Mouse (Mus musculus) gastrocnemius, adult 8-10 months (tissue): Measurements from ENCODE around the gene Cntn5. TPM values are rescaled to one million over a fixed set of nuclear protein-coding genes. Genes with fewer than 3 reads are reported as not detected.

Experiments used
- DNase-seq, 2 experiments: peaks; one replicate each; pipeline ENCODE4 v3.0.0; 2022; ENCODE audit warnings: low spot score in 2 of 2
- total RNA-seq, 4 experiments: library from RNA; stranded (reverse); gene quantifications; 2 replicates each; pipeline ENCODE4 v1.2.4; 2022

The Cntn5 gene
- total RNA-seq, 4 experiments from 2014 or later: not detected

DNA sequence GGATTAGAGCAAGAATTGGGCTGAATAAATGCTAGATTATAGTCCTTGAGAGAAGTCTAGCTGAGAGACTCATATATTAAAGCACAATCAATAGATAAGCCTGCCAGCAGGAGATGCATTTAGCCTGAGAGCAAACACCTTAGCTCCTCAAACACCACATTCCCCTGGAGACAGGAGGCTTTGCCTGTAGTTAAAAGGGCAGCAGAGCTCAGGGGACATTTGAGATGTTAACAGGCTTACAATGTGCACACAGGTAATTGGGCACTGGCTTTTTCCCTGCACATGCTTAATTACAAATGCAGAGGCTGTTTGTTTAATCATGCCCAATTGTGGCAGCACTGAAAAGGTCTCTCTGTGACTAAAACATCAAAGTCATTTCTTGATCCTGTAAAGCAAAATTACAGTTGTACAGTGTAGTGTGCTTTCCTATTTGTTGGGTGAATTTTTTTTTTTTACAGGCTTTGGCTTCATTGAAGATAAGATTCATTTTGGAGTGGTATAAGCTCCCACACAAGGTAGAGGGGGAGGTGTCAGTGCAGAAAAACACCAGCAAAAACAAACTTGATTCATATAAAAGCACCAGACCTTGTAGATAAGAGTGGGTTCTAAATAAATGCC lies 457.2 kb downstream of the Cntn5 start:
- no peak for DNase-seq

GRCm38 (mm10) chr9:10412075-10412474 lies 492.5 kb downstream of the Cntn5 start:
- DNase-seq: no peak

DNA sequence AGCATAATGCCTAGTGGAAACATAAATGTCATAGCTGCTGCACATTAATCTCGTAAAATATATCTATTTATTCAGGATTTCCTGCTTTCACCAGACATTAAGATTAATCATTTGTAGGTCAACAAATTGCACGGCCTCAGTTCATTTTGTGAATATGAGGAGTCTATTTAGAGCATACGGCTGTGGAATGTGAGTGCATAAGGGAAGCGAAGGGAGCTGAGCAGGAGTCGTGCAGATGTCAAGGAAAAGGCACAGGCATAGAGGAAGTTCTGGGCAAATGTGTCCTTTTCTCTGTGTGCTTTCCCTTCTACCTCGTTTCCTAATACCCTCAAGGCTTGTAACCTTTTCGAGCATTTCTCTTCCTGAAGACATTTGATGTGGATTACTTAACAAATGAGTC lies 504.5 kb downstream of the Cntn5 start:
- DNase-seq: no peak

DNA sequence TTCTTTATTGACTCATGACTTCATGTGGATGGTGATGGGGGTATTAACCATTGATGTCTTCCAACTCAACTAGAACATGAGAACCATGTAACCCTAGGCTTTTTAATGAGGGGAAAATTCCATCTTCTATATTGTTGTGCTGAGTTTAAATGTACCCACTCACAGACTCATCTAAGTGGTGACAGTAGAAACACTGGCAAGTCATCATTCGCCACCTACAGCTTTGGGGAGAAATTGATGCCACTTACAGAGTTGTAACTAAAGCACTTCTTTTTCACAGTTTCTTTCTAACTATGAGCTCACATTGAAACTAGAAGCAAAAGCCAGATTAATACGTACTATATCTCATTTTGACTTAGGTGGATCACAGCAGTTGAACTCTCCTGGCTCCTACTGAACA lies 514.7 kb downstream of the Cntn5 start:
- no peak for DNase-seq

GRCm38 (mm10) chr9:10384455-10384854 lies 520.1 kb downstream of the Cntn5 start:
- DNase-seq: no peak

- DNase-seq: no peak
These were observed 521.4 kb downstream of the Cntn5 start for GRCm38 (mm10) chr9:10383140-10383539.

DNA sequence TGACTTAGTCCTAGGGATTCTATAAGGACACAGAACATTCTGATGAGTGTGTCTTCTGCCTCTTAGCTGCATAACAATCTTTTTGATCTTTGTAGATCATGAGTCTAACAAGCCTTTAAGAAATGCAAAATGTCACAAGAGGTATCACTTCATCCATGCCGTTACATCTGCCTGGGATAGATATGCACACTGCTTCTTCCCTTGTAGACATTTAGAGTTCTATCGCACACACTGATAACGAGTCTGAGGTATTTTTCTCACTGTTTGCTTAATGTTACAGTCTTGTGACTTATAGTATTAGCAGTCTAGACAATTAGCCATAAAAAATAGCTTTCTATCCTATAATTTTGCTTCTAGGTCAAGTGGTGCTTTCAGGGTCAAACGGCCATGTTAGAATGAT lies 522.9 kb downstream of the Cntn5 start:
- no peak for DNase-seq

DNA sequence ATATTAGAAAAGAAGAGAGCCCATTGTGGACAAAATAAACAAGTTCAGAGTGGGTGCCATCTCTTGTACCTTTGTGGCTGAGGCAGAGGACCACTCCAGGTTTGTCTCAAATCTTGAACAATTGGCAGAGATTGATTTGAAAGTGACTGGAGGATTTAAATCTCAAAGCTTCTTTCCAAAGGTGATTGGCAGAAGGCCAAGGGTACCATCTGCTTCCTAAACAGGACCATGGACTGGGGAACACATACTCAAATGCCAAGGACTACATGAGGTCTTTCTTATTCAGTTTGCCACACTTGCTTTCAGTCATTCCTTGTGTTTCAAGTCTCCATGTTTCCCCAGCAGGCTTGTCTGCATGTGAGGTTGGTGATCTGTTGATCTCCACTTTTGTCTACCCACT lies 528.3 kb downstream of the Cntn5 start:
- DNase-seq: no peak

- no peak for DNase-seq
These were observed 535.6 kb downstream of the Cntn5 start for GRCm38 (mm10) chr9:10368971-10369370.

DNA sequence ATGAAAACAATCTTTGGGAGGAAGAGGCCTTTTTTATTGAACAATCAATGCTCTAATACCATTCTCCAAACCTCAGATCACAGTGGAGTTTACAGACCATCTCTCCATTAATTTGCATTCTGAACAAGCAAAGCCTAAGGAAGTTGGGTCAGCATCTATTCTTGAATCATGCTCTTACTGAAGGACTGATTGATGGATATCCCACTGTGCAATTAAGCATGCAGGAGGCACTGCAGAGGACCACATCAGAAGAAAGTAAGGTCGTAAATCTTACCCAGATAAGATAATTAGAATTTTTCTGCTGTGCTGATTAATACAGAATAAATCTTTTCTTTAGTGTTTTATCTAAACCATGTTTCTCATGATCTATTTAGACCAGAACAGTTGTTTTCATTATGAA lies 536.2 kb downstream of the Cntn5 start:
- no peak for DNase-seq

GRCm38 (mm10) chr9:10366246-10366955 lies 538.2 kb downstream of the Cntn5 start:
- DNase-seq: no peak

DNA sequence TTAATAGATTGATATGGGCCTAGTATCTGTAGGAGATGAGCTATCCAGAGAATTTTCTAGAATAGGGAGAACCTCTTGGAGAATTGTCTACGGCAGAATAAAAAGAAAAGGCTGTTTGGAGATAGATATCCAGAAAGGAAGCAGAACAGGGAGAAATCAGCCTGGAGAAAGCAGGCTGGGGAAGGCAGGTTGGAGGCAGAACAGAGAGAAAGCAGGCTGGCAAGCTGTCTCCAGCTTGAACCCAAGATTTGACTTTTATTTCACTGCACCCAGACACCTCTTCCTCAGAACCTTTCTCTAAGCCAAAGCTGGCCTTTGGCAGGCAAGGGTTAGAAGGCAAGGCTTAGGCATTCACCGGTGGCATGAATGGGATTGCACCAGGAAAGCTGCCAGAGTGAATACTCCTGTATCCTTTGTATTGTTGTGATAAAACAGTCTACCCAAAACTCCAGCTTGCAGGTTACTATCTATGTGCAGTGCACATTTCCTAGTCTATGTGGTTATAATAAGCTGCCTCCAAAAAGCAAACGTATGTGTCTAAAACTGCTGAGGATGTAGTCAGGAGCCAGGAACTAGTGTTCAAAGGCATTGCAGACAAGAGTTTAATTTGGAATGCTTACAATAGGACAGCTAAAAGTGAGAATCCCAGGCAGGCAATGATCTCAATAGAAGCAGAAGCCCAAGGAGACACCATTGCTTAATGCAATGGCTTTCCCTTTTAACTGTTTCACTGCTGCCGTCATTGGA lies 553.5 kb downstream of the Cntn5 start:
- no peak for DNase-seq

DNA sequence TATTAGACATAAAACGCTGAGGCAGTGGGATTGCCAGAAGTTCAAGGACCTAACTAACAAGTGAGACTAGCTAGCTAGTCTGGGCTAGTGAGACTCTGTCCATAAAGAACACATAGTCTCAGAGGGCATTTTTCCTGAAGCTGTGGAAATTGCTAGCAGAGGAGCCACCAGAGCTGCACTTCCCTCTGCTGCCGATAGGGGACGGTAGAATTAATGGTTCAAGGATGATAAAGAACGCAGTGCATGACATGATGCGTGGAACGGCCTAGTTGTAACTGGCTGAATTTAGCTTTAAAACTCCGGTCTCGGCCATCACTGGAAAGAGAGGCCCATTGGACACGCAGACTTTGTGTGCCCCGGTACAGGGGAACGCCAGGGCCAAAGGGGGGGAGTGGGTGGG lies 555.8 kb downstream of the Cntn5 start:
- no peak for DNase-seq

DNA sequence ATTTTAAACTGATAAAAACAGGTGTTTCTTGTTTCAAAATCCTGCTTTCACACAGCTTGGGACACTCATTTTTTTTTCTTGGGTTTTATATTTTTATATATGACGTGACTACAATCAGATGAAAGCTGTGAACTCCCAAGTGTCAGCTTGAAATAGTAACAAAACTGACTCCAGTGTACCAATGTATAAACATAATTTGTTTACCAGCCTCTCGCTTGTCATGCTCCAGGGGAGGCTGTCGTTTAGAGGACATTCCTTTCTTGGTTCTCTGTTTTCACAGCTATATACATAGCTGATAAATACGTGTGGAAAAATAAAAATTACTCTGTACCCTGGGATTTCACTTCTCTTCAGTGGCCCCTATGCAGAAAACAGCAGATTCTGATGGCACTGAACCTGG lies 556.4 kb downstream of the Cntn5 start:
- no peak for DNase-seq

- no peak for DNase-seq
These were observed 563.8 kb downstream of the Cntn5 start for GRCm38 (mm10) chr9:10340751-10341150.

DNA sequence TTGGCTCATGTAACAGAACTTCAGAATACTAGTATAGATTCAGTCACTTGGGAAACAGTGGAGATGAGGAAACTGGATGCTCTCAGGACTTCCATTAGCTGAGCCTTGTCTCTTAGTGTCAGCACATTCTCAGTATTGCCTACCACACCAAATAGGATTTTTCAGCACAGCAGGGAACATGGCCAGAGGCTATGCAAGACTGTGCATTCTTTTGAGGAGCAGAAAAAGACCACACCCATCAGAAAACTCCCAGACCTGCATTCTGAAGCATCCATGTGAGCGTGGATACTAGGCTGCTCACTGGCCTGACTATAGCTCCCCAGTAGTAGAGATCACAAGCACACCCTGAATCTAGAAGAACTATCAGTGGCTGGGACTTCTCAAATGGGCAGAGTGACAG lies 564.9 kb downstream of the Cntn5 start:
- DNase-seq: no peak

- no peak for DNase-seq
These were observed 579.7 kb downstream of the Cntn5 start for GRCm38 (mm10) chr9:10324697-10325368.

DNA sequence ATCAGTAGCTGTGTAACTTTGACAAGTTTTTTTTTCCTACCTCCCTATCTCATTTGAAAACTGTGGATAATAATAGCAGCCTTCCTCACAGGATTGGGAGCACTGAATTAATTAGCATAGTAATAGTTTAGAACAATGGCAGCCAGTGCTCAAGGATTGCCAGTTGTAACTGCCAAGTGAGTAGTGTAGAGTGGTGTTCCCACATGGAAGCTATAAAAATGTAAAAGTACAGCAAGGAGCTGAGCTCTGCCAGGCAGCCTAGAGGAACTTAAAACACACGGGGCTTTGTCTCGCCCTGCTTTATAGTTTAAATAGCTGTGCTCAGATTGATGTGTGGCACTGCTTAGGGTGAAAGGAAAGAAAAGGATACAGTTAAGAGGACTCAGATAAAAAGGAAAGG lies 635.2 kb downstream of the Cntn5 start:
- no peak for DNase-seq

GRCm38 (mm10) chr9:10268836-10269235 lies 635.7 kb downstream of the Cntn5 start:
- no peak for DNase-seq

DNA sequence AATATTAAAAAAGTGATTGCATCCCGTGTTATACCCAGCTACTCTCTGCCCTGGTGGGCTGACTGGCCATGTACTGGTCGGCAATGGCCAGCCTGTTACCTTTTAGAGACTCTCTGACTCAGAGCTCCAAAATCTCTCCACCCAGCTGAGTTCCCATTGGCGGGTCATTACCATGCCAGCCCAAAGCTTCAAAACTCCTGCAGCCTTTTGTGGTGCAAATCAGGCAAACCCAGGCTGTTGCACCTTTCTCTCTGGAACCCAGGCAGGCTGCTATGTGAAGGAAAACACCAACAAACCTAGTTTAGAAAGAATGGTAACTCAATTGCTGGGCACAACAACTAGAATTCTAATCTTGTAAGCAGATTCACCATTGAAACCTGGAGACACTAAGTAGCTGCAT lies 639.0 kb downstream of the Cntn5 start:
- DNase-seq: no peak

DNA sequence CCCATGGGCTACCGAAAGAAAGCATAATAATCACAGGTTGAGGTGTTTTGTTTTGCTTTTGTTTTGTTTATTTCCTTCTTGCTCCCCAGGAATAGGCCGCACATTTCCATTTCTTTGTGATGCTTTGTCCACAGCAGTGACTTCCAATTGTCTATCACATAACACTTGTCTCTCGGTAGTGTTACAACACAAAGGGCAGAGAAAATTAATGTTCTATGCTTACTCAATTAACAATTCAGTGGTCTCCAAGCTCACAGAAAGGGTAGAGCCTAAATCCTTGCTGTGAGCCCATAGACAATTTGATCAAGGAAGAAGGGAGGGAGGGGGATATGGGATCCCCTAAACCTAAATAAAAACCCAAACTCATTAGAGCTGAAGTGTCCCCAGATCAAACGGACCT lies 671.2 kb downstream of the Cntn5 start:
- no peak for DNase-seq

DNA sequence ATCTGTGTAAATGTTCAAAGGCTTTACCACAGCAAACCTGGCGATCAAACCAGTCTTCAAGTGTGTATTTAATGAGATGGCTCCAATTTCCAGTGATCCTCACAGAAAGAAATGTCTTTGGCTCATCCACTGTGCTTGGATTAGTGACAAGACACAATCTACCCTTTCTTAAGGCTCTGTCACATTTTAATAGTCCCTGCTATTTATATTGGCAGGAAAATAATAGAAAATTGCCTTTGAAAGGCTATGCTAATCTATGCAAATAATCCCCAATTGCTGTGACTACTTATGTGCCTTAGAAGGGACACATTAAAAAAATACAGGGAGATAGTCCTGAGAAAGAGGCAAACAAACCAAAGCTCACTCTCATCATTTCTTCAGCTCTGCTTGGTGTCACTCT lies 672.5 kb downstream of the Cntn5 start:
- no peak for DNase-seq
